Mouse (Mus musculus) embryonic facial prominence, embryonic 11.5 days (tissue): Measurements from ENCODE around the gene Rfx4. TPM values are rescaled to one million over a fixed set of nuclear protein-coding genes. Genes with fewer than 3 reads are reported as not detected.

Source experiments
- ATAC-seq: fragments of 200-750 bp; cut with Nextera tagmentation; replicated peaks from 2 replicates; pipeline ENCODE4 v1.8.0; 2017; ENCODE audit warnings: low read depth; ENCODE audit not compliant: insufficient number of reproducible peaks, low FRiP score, low TSS enrichment
- DNase-seq: peaks from one replicate; pipeline ENCODE4 v3.0.0-alpha.2; 2015; ENCODE audit warnings: low spot score
- H3K27ac ChIP-seq: fragments of 300-500 bp; sonication (generic); replicated peaks from 2 replicates; pipeline ENCODE4 v1.5.1; 2014; ENCODE audit warnings: mild to moderate bottlenecking, low read depth, low read length, control low read depth
- H3K27me3 ChIP-seq: fragments of 300-500 bp; sonication (generic); 2 replicates; pipeline ENCODE4 v1.6.1; 2014; ENCODE audit warnings: mild to moderate bottlenecking, low read length, moderate library complexity, mixed read lengths; ENCODE audit not compliant: control insufficient read depth, insufficient read depth
- H3K36me3 ChIP-seq: fragments of 300-500 bp; sonication (generic); replicated peaks from 2 replicates; pipeline ENCODE4 v1.6.1; 2014; ENCODE audit warnings: low read depth, mild to moderate bottlenecking, low read length, moderate library complexity, mixed read lengths; ENCODE audit not compliant: control insufficient read depth, insufficient read depth
- H3K4me1 ChIP-seq: fragments of 300-500 bp; sonication (generic); 2 replicates; pipeline ENCODE4 v1.6.1; 2014; ENCODE audit warnings: low read length, mixed read lengths; ENCODE audit not compliant: control insufficient read depth, insufficient read depth
- H3K4me2 ChIP-seq: fragments of 300-500 bp; sonication (generic); 2 replicates; pipeline ENCODE4 v1.6.1; 2014; ENCODE audit warnings: low read depth, mild to moderate bottlenecking, control low read depth, low read length, moderate library complexity
- H3K4me3 ChIP-seq: fragments of 300-500 bp; sonication (generic); 2 replicates; pipeline ENCODE4 v1.5.1; 2014; ENCODE audit warnings: low read depth, low read length, control low read depth
- H3K9ac ChIP-seq: fragments of 300-500 bp; sonication (generic); replicated peaks from 2 replicates; pipeline ENCODE4 v1.6.1; 2014; ENCODE audit warnings: mild to moderate bottlenecking, control low read depth, low read length
- H3K9me3 ChIP-seq: fragments of 300-500 bp; sonication (generic); replicated peaks from 2 replicates; pipeline ENCODE4 v1.6.1; 2016; ENCODE audit warnings: mild to moderate bottlenecking, low read length, inconsistent platforms, mixed read lengths; ENCODE audit not compliant: control insufficient read depth
- WGBS: fragments of 180-500 bp; shearing (Covaris S2); extraction: QIAGEN DNeasy Blood & Tissue Kit; methylation state at CpG from one replicate; pipeline ENCODE4 v1.1.7; 2014; 5-methylcytosine and 5-hydroxymethylcytosine counted together
- polyA plus RNA-seq: library from polyadenylated mRNA; unstranded; fragments of >200 nt; fragmentation: Nextera tagmentation; extraction: Ambion mirVana; gene quantifications from 2 replicates; pipeline ENCODE4 v1.2.1, GENCODE M21; 2014

Rfx4 gene
- polyA plus RNA-seq, 1 experiment from 2014 or later, result 5.2 TPM

GRCm38 (mm10) chr10:84886785-84887184 lies 130.9 kb downstream of the Rfx4 start:
- H3K27ac ChIP-seq, result no peak overlapping the region
- no peak for DNase-seq
- H3K36me3 ChIP-seq, result no peaks in the 10 kb centered on the region
- H3K4me1 ChIP-seq, result no peaks in the 10 kb centered on the region
- ATAC-seq, result no peak
- WGBS, result 87% methylated on average over 8 of the region's 8 CpGs
- no peak overlapping the region for H3K9ac ChIP-seq
- H3K4me3 ChIP-seq, result no peak overlapping the region
- H3K27me3 ChIP-seq, result no peaks in the 10 kb centered on the region
- H3K4me2 ChIP-seq, result no peak overlapping the region
- no peaks in the 10 kb centered on the region for H3K9me3 ChIP-seq

DNA sequence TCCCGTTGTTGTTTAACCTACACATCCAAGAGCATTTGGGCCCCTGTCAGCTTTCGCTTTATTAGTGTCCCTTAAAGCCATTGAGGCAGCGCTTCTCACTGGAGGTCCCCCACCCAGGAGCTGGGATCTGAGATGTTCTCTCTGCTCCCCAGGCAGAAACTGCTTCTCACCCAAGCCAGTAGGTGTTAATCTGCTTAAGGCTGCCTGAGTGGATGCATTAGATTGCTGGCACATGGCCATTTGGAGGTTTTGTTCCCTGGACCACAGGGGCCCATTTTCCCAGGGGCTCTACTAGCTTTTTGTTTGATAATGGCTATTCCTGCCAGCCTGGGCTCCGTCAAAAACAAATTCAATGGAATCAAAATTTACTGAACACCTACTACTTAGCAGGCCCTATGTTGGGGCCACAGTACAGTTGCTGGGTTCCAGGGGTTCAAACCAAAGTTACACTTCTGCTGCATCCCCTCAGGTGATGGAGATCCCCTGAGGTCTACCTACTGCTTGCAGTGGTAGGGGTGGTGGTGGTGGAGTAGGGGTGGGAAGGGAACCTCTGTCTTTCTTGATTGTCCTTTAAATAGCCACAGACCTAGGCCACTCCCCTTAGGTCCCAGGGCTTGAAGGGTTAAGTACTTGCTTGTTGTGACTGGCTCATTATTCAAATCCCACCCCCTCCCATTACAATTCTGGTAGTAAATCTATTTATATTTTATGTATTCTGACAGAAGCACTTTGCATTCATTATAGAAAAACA lies 133.4 kb downstream of the Rfx4 start:
- WGBS, result 59% methylated on average over 4 of the region's 4 CpGs
- H3K27ac ChIP-seq, result no peak overlapping the region
- no peaks in the 10 kb centered on the region for H3K36me3 ChIP-seq
- DNase-seq, result no peak
- H3K4me1 ChIP-seq, result no peaks in the 10 kb centered on the region
- H3K9ac ChIP-seq, result no peak overlapping the region
- H3K4me3 ChIP-seq, result no peak overlapping the region
- H3K9me3 ChIP-seq, result no peaks in the 10 kb centered on the region
- H3K27me3 ChIP-seq, result no peaks in the 10 kb centered on the region
- H3K4me2 ChIP-seq, result no peak overlapping the region
- no peak for ATAC-seq

DNA sequence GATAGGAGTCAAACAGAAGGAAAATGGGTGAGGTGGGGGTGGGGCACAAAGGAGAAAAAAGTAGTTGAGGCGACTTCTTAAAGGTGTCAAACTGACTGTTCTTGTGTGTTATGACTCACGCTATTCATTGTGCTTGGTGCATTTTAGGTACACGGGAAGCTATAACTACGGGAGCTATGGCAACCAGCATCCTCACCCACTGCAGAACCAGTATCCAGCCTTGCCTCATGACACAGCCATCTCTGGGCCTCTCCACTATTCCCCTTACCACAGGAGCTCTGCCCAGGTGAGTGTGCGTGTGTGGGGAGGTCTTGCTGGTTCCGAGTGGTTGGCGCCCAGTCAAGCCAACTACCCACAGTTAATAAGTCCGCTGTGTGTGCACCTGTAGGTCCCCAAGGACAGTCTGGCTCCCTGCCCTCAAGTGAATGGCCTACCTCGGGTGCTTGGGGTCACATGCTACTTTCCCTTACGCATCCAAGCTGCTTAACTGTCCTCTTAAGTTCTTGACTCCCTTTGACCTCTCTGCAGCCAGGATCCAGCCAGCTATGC lies 140.0 kb downstream of the Rfx4 start:
- H3K4me2 ChIP-seq, result no peak overlapping the region
- 92% methylated on average over 10 of the region's 10 CpGs for WGBS
- H3K4me3 ChIP-seq, result no peak overlapping the region
- H3K27me3 ChIP-seq, result no peaks in the 10 kb centered on the region
- ATAC-seq, result no peak
- H3K36me3 ChIP-seq, result no peaks in the 10 kb centered on the region
- DNase-seq, result no peak
- no peak overlapping the region for H3K27ac ChIP-seq
- no peaks in the 10 kb centered on the region for H3K4me1 ChIP-seq
- no peak overlapping the region for H3K9ac ChIP-seq
- no peaks in the 10 kb centered on the region for H3K9me3 ChIP-seq

DNA sequence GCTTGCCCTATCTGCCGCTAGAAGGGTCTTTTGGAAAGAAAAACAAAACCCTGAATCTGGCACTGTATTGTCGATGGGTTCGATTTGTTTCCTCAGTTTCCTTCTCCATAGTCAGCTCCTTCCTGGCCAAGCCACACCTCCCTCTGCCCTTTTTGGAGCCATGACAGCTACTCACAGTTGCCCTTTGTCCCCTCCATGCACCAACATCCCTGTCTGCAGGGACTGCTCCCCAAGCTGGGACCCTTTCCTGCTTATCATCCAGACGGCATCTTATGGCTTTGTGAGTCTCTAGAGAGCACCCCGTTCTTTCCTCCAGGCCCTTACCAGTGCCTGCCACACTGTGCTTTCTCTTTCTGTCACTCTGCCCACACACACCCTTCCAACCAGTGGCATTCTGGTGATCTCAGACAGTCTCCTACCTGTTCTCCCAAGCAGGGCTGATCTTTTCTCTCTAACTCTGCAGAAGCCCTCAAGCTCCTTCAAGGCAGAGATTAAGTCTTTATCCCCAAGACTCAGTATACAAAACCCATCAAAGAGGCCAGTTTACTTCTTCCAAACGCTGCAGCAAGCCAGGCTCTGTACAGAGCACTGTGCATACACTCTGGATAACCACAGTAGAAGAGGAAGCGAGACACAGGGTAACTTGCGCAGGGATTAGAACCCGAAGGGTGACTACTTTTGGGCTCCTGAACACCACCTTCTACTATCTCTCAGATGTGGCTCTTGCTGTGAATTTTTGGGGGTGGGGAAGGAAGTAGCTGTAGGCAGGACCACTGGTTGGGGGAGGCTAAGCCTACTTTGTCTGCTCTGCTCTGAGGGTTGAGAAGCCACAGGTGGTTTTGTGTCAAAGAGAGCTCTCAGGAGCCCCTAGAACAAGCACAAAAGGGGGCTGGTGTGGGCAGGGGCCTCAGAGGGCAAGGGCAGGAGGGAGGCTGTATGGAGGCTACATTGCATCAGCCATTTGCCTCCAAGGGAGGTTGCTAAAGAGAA lies 141.4 kb downstream of the Rfx4 start:
- H3K4me1 ChIP-seq, result no peaks in the 10 kb centered on the region
- H3K9ac ChIP-seq, result no peak overlapping the region
- WGBS, result 63% methylated on average over 9 of the region's 9 CpGs
- H3K27ac ChIP-seq, result no peak overlapping the region
- no peaks in the 10 kb centered on the region for H3K9me3 ChIP-seq
- no peak overlapping the region for H3K4me2 ChIP-seq
- DNase-seq (no peak), ATAC-seq (no peak)
- no peak overlapping the region for H3K4me3 ChIP-seq
- H3K36me3 ChIP-seq, result no peaks in the 10 kb centered on the region
- H3K27me3 ChIP-seq, result no peaks in the 10 kb centered on the region

GRCm38 (mm10) chr10:84898144-84898979 lies 142.5 kb downstream of the Rfx4 start:
- Histone ChIP-seq H3K4me2 (no peak overlapping the region), H3K4me3 (no peak overlapping the region), H3K9me3 (no peaks in the 10 kb centered on the region), H3K36me3 (no peaks in the 10 kb centered on the region), H3K4me1 (no peaks in the 10 kb centered on the region), H3K9ac (no peak overlapping the region), H3K27me3 (no peaks in the 10 kb centered on the region), H3K27ac (no peak overlapping the region)
- 66% methylated on average over 3 of the region's 3 CpGs for WGBS
- no peak for DNase-seq
- no peak for ATAC-seq

- ATAC-seq (no peak), DNase-seq (no peak)
- H3K36me3 ChIP-seq, result no peaks in the 10 kb centered on the region
- no peaks in the 10 kb centered on the region for H3K27me3 ChIP-seq
- H3K9ac ChIP-seq, result no peak overlapping the region
- no peak overlapping the region for H3K4me3 ChIP-seq
- no peak overlapping the region for H3K4me2 ChIP-seq
- no peaks in the 10 kb centered on the region for H3K9me3 ChIP-seq
- H3K4me1 ChIP-seq, result no peaks in the 10 kb centered on the region; the same call in 1 of the 2 replicates
- no peak overlapping the region for H3K27ac ChIP-seq
- 64% methylated on average over 5 of the region's 5 CpGs for WGBS
Measured at GRCm38 (mm10) chr10:84901676-84902075, 145.8 kb downstream of the Rfx4 start.

DNA sequence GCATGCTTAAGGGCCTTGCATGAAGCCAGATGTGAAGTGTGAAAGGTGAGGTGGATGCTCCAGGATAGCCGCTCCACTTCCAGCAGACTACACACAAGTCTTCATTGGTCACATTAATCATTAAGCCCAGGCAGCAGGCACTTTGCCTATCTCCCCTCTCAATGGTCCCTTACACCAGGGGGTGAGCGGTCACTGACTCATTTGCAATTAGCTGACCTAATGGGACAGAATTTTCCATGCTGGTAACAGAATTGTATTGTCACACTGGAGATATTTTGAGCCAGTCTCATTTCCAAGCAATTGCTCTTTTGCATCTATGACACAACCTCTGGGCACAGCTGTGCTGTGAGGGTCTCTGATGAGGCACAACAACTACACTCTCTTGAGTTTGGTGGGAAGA lies 146.4 kb downstream of the Rfx4 start:
- no peaks in the 10 kb centered on the region for H3K27me3 ChIP-seq
- H3K9me3 ChIP-seq, result no peaks in the 10 kb centered on the region
- DNase-seq (no peak), ATAC-seq (no peak)
- H3K4me1 ChIP-seq, result no peaks in the 10 kb centered on the region; the same call in 1 of the 2 replicates
- no peak overlapping the region for H3K9ac ChIP-seq
- no peak overlapping the region for H3K4me3 ChIP-seq
- H3K4me2 ChIP-seq, result no peak overlapping the region
- no peak overlapping the region for H3K27ac ChIP-seq
- no peaks in the 10 kb centered on the region for H3K36me3 ChIP-seq
- 71% methylated on average over 2 of the region's 2 CpGs for WGBS
